Mouse (Mus musculus) frontal cortex, postnatal 36 days (tissue): ENCODE measurements around the gene Defb10.
"Not testable (repeated sequence)": the region's sequence is repeated elsewhere in the genome, so short reads cannot be mapped to it uniquely, and the experiment has no call there.

Source experiments
- DNase-seq, 2 experiments: peaks; one replicate each; pipeline ENCODE4 v3.0.0; 2022; ENCODE audit warnings: low spot score in 2 of 2

The Defb10 gene

GRCm38 (mm10) chr8:21858586-21858985 lies at the start of gene Defb10:
Gene Defb10, plus strand, starts transcription at chr8:21858901.
- DNase-seq = not testable (repeated sequence)

- not testable (repeated sequence) for DNase-seq
Measured at GRCm38 (mm10) chr8:21885321-21885720, 26.6 kb downstream of the Defb10 start, which contains the start of gene Defb9. Gene Defb9, minus strand, starts transcription at chr8:21885421.

GRCm38 (mm10) chr8:21906290-21906689 lies 47.6 kb downstream of the Defb10 start, which contains the start of gene Defb11:
Gene Defb11, minus strand, starts transcription at chr8:21906412.
- not testable (repeated sequence) for DNase-seq
